Mouse (Mus musculus): ENCODE results near the gene Pde5a. TPM values are rescaled to one million over a fixed set of nuclear protein-coding genes. Genes with fewer than 3 reads are reported as not detected.

The Pde5a gene
- polyA plus RNA-seq (2015; fragmentation: Nextera tagmentation; extraction: Ambion mirVana), result 12.0 and 12.8 TPM in 2 replicates

DNA sequence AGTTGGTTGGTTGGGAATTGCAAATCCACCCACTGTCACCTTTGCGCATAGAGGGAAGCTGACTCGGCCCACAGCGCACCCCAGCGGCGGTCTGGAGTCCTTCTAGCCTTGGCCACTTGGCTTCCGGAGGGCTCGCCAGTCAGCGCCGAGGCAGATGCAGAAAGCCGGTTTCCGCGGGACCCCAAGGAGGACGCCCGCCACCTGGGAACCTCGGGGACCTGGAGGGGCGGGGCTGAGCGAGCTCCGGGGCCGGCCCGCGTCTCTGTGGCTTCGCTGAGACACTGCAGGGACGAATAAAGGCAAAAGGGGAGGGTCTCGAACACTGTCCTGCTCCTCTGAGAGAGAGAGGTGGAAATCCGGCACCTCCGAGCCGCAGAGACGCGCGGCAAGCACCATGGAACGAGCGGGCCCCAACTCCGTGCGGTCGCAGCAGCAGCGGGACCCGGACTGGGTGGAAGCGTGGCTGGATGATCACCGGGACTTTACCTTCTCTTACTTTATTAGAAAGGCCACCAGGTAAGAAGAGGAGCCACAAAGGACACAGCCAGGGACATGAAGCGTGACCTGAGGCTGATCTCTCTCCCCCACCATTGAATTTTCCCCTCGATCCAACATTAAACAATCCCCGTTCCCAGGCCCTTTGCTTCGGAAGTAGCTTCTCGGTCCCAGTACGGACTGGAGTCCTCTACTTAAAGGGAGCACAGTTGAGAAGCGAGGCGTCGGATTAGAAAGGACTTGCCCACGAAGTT, at the start of gene Pde5a:
Pde5a (plus strand) TSS at position 96 of the 749 bp plus-strand sequence.
- peak within 1 kb of the TSS; percentile 87 for H3K4me3 ChIP-seq (ENCODE audit: low read depth, low read length)
- no peaks in the 10 kb centered on the region for H3K9me3 ChIP-seq (ENCODE audit: control insufficient read depth, low read length)
- H3K27me3 ChIP-seq (ENCODE audit: control insufficient read depth, insufficient read depth, low read length), result no peaks in the 10 kb centered on the region
- H3K4me2 ChIP-seq (replicated peaks; ENCODE audit: low read depth), result peak within 1 kb of the TSS; percentile 94
- peak; percentile 90 for TF ChIP-seq CTCF (IDR thresholded peaks at IDR 0.05; ENCODE audit: low read depth)
- TF ChIP-seq EP300 (optimal IDR thresholded peaks at IDR 0.05), result no peak
- ATAC-seq (ENCODE audit: low FRiP score, low TSS enrichment), result peak; percentile 84
- under 1% methylated on average over 49 of the region's 49 CpGs for WGBS
- peak; percentile 89 for DNase-seq (ENCODE audit: low spot score)
- H3K9ac ChIP-seq (ENCODE audit: low read length), result peak within 1 kb of the TSS; percentile 94
- no peaks in the 10 kb centered on the region for H3K4me1 ChIP-seq (replicated peaks; ENCODE audit: control insufficient read depth, insufficient read depth)
- peak within 1 kb of the TSS; percentile 98 for H3K27ac ChIP-seq (replicated peaks)
- no peaks in the 10 kb centered on the region for H3K36me3 ChIP-seq (ENCODE audit: control insufficient read depth, insufficient read depth, low read length)

DNA sequence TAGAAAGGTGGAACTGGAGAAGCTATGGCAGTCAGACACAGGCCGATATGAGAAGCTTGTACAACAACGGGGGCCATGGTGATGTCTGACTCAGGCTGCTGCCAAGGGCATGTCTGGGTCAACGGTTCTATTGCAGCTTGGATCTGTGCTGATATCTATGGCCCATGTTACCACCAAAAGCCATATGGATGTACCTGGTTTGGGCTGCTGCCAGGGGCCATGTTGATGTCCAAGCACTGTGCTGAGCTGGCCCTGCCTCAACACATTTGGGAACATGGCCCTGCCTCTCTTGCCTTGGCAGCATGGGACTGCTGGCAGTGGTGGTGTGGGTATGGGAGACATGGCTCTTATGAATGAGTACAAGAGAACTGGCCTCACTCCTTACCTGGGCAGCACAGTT, 47.9 kb upstream of the Pde5a start:
- Histone ChIP-seq H3K27me3 (ENCODE audit: control insufficient read depth, insufficient read depth, low read length) (no peaks in the 10 kb centered on the region), H3K4me2 (replicated peaks; ENCODE audit: low read depth) (no peak overlapping the region), H3K27ac (replicated peaks) (no peak overlapping the region), H3K4me1 (replicated peaks; ENCODE audit: control insufficient read depth, insufficient read depth) (no peaks in the 10 kb centered on the region), H3K9ac (ENCODE audit: low read length) (no peak overlapping the region), H3K36me3 (ENCODE audit: control insufficient read depth, insufficient read depth, low read length) (no peaks in the 10 kb centered on the region), H3K9me3 (ENCODE audit: control insufficient read depth, low read length) (no peaks in the 10 kb centered on the region), H3K4me3 (ENCODE audit: low read depth, low read length) (no peak overlapping the region)
- WGBS, result 98% methylated on average over 3 of the region's 3 CpGs
- DNase-seq (ENCODE audit: low spot score), result no peak
- ATAC-seq (ENCODE audit: low FRiP score, low TSS enrichment), result no peak
- no peak for TF ChIP-seq EP300 (optimal IDR thresholded peaks at IDR 0.05)
- no peak for TF ChIP-seq CTCF (IDR thresholded peaks at IDR 0.05; ENCODE audit: low read depth)

DNA sequence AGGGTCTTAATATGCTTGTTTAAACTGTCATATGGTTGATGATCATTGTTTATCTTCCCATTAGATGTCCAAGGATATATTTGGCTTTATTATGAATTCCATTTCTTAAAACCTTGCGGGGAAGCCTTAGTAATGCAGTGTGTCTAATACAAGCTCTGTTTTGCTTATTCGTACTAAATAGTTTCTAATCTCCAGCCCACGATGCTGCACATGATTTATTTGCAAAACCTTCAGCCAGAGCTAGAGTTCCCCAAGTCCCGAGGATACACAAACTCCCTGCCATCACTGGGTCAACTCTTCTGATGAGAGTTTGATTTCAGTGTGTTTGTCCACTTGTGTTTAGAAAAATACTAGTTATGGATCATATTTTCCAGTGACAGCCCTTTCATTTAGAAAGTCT, 46.4 kb upstream of the Pde5a start:
- Histone ChIP-seq H3K27me3 (ENCODE audit: control insufficient read depth, insufficient read depth, low read length) (no peaks in the 10 kb centered on the region), H3K27ac (replicated peaks) (no peak overlapping the region), H3K4me1 (replicated peaks; ENCODE audit: control insufficient read depth, insufficient read depth) (no peaks in the 10 kb centered on the region), H3K4me2 (replicated peaks; ENCODE audit: low read depth) (no peak overlapping the region), H3K9ac (ENCODE audit: low read length) (no peak overlapping the region), H3K36me3 (ENCODE audit: control insufficient read depth, insufficient read depth, low read length) (no peaks in the 10 kb centered on the region), H3K4me3 (ENCODE audit: low read depth, low read length) (no peak overlapping the region), H3K9me3 (ENCODE audit: control insufficient read depth, low read length) (no peaks in the 10 kb centered on the region)
- ATAC-seq (ENCODE audit: low FRiP score, low TSS enrichment) (no peak), DNase-seq (ENCODE audit: low spot score) (no peak)
- WGBS, result 32% methylated on average over 4 of the region's 4 CpGs
- TF ChIP-seq CTCF (IDR thresholded peaks at IDR 0.05; ENCODE audit: low read depth) (peak; percentile 12; the same call in 1 of the 2 replicates), EP300 (optimal IDR thresholded peaks at IDR 0.05) (no peak)

DNA sequence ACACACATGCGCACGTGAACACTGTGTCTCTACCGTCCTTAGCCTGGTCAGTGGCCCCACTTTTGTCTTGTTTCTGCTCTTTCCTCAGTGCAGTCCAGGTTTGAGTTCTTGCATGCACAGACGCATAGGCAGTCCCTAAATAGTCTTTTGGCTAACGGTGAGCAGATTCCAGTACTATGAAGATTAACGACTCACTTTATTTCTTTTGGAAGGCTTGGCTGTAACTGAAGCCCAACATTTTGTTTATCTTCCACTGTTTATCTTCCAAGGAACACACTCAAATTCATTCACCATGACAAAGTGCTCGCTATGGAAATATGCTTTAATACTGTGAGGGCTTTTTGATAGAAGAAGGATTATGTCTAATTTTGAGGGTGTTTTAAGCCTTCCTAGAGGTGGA, 43.9 kb upstream of the Pde5a start:
- 30% methylated on average over 7 of the region's 7 CpGs for WGBS
- H3K27me3 ChIP-seq (ENCODE audit: control insufficient read depth, insufficient read depth, low read length), result no peaks in the 10 kb centered on the region
- TF ChIP-seq CTCF (IDR thresholded peaks at IDR 0.05; ENCODE audit: low read depth) (no peak), EP300 (optimal IDR thresholded peaks at IDR 0.05) (peak; percentile 73)
- H3K27ac ChIP-seq (replicated peaks), result peak overlapping the region; percentile 46
- DNase-seq (ENCODE audit: low spot score), result no peak
- H3K9ac ChIP-seq (ENCODE audit: low read length), result no peak overlapping the region
- H3K4me1 ChIP-seq (replicated peaks; ENCODE audit: control insufficient read depth, insufficient read depth), result no peaks in the 10 kb centered on the region
- no peak overlapping the region for H3K4me3 ChIP-seq (ENCODE audit: low read depth, low read length)
- no peaks in the 10 kb centered on the region for H3K36me3 ChIP-seq (ENCODE audit: control insufficient read depth, insufficient read depth, low read length)
- no peaks in the 10 kb centered on the region for H3K9me3 ChIP-seq (ENCODE audit: control insufficient read depth, low read length)
- H3K4me2 ChIP-seq (replicated peaks; ENCODE audit: low read depth), result no peak overlapping the region
- peak; percentile 53; the same call in 1 of the 2 replicates for ATAC-seq (ENCODE audit: low FRiP score, low TSS enrichment)

DNA sequence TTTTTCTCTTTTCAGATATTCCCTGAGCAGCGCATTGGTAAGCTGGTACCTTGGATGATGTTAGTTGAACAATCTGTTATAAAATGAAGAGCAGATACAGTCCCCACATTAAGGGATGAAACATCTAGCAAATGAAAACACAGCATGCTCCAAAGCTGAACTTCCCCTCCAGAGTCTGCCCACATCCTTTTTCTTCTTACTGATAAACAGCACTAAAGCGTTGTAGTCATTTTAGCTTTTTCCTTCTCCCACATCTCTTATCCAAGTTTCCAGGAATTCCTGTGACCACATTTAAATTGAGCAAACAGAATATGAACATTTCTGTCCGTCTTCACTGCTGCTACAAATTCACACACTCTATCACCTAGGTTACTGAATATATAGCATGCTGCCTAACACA, 35.7 kb upstream of the Pde5a start:
- no peak for ATAC-seq (ENCODE audit: low FRiP score, low TSS enrichment)
- no peak for DNase-seq (ENCODE audit: low spot score)
- Histone ChIP-seq H3K36me3 (ENCODE audit: control insufficient read depth, insufficient read depth, low read length) (no peaks in the 10 kb centered on the region), H3K4me3 (ENCODE audit: low read depth, low read length) (no peak overlapping the region), H3K9me3 (ENCODE audit: control insufficient read depth, low read length) (no peaks in the 10 kb centered on the region), H3K4me1 (replicated peaks; ENCODE audit: control insufficient read depth, insufficient read depth) (no peaks in the 10 kb centered on the region), H3K27ac (replicated peaks) (no peak overlapping the region), H3K4me2 (replicated peaks; ENCODE audit: low read depth) (no peak overlapping the region), H3K27me3 (ENCODE audit: control insufficient read depth, insufficient read depth, low read length) (no peaks in the 10 kb centered on the region), H3K9ac (ENCODE audit: low read length) (no peak overlapping the region)
- no peak for TF ChIP-seq EP300 (optimal IDR thresholded peaks at IDR 0.05)
- no peak for TF ChIP-seq CTCF (IDR thresholded peaks at IDR 0.05; ENCODE audit: low read depth)
- WGBS, result 56% methylated on average over 3 of the region's 3 CpGs

DNA sequence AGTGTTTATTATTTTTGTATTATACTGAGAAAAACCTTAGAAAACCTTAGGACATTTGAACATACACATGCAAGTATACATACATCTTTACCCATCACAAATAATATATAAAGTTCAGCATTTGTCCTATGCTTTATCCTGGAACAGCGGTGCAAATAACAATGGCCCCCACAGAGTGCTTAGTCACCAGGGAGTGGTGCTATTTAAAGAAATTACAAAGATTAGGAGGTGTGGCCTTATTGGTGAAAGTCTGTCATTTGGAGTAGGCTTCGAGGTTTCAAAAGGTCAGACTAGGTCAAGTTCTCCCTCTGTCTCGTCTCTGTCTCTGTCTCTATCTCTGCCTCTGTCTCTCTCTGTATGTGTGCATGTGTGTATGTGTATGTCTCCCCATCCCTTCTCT, 32.9 kb upstream of the Pde5a start:
- H3K27me3 ChIP-seq (ENCODE audit: control insufficient read depth, insufficient read depth, low read length), result no peaks in the 10 kb centered on the region
- ATAC-seq (ENCODE audit: low FRiP score, low TSS enrichment) (0 out of 2 replicates have a peak, but pooled peaks have one; percentile 24), DNase-seq (ENCODE audit: low spot score) (no peak)
- H3K9ac ChIP-seq (ENCODE audit: low read length), result no peak overlapping the region
- no peaks in the 10 kb centered on the region for H3K36me3 ChIP-seq (ENCODE audit: control insufficient read depth, insufficient read depth, low read length)
- no peak overlapping the region for H3K4me2 ChIP-seq (replicated peaks; ENCODE audit: low read depth)
- no peak overlapping the region for H3K4me3 ChIP-seq (ENCODE audit: low read depth, low read length)
- 60% methylated on average over 3 of the region's 3 CpGs for WGBS
- no peak for TF ChIP-seq EP300 (optimal IDR thresholded peaks at IDR 0.05)
- TF ChIP-seq CTCF (IDR thresholded peaks at IDR 0.05; ENCODE audit: low read depth), result no peak
- H3K27ac ChIP-seq (replicated peaks), result no peak overlapping the region
- no peaks in the 10 kb centered on the region for H3K9me3 ChIP-seq (ENCODE audit: control insufficient read depth, low read length)
- H3K4me1 ChIP-seq (replicated peaks; ENCODE audit: control insufficient read depth, insufficient read depth), result no peaks in the 10 kb centered on the region
